Mouse (Mus musculus): ENCODE results near the gene Sema4c.

Sema4c gene

DNA sequence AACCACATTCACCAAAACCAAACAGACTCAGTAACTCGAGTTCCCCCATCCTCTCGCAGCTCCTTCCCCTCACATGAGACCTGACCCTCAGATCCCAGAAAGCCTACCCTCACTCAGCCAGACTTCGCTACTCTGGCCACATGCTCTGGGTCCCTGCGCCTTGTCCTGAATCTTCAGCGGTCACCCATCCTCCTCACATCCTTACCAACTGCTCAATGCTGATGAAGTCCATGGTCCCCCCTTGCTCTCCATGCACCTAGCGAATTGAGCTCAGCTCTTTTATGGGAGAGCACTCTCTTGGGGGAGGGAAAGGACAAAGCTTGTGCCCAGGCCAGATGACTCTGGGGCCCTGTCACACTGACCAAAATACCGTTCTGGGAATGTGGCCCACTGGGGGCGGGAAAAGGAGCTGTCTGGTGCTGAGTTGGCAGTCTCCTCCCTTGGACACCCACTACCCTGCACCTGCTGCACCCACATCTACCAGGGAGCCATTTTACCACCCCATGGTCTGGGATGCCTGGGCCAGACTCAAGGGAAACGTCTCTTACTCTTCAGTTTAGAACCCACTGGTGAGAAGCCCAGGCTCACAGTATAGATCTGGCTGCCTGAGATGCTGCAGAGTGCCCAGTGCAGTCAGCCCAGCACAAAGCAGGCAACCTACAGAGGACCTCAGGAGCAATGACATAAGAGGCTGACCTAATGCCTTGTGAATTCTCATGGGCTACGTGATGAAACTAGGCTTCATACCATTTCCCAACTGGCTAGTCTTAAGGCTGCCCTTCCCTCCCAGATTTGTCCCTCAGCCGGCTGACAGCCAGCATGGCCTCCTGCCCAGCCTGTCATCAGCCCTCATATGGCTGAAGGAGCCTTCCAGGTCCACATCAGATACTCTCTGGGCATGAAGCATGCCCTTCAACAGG is 22.4 kb downstream of the Sema4c start:
- DNase-seq (ENCODE audit: low read depth, low spot score), result no peak

- no peak for DNase-seq (ENCODE audit: low read depth, low spot score)
These were observed 23.5 kb downstream of the Sema4c start for GRCm38 (mm10) chr1:36534595-36535058.

DNA sequence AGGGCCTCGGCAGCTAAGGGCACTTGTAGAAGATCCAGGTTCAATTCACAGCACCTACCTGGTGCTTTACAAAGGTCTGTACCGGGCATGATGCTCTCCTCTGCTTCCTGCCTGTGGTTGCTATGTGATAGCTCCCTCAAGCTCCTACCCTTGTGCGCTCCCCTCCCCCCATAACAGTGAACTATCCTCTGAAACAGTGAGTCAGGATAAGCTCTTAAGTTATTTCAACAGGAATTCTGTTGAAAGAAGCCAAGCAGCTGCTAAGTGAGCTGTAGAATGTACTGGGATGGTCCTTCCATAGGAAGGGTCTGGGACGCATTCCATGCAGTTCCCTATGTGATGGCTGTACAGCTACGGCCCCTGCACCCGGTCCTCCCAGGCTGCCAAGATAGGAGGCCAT is 24.6 kb downstream of the Sema4c start:
- DNase-seq (ENCODE audit: low read depth, low spot score), result no peak

DNA sequence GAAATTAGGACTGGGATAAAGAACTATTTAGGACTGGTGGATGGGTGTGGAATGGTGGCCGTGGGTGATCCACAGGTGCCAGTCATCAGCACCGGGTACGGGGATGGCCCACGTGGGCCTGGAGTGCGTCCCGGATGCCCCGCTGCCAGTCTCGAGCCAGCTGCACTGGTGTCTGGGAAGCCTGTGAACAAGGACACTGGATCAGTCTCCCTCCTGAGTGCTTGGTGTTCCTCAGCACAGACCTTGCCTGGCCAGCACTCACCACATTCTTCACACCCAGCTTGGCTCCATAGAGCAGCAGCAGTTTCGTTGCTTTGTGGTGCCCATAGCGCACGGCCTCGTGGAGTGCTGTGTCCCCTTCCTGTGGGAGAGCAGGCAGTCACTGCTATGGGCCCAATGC is 26.7 kb downstream of the Sema4c start:
- DNase-seq (ENCODE audit: low read depth, low spot score), result no peak

DNA sequence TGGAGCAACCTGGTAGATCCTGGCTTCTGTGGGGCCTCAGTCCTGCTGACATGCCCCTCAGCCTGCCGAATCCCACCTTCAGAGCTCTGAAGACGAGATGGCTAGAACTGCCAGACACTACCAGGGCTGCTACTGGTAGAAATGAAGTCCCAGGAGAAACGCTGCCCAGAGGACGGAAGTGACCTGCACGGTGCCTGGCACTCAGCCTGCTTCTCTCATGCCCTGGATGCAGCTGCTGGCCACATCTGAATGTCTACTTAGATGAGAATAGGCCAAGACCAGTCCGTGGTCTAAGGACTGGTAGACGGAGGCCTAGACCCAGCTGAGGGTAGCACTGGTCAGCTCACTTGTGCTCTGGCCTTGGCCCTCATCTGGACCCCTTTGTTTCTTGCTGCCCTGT is 27.2 kb downstream of the Sema4c start:
- DNase-seq (ENCODE audit: low read depth, low spot score), result no peak

DNA sequence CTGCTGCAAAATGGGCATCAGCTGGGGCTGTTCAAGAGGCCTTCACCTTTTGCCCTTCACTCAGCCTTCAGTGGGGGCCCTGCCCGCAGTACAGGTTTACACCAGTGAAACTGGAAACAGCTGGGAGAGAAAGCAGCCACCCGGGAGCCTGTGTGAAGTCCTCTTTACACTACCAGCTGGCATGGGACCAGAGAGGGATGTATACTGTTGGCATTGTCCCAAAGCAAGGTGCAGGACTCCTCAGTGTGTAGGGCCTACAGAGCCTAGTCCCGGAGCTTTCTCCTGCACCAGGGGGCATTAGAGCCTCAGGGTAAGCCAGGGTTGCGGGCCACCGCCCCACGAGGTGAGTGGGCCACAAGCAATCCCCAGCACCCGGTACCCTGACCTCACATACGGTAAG is 27.7 kb downstream of the Sema4c start:
- no peak for DNase-seq (ENCODE audit: low read depth, low spot score)

GRCm38 (mm10) chr1:36529875-36530274 is 28.3 kb downstream of the Sema4c start:
- no peak for DNase-seq (ENCODE audit: low read depth, low spot score)

DNA sequence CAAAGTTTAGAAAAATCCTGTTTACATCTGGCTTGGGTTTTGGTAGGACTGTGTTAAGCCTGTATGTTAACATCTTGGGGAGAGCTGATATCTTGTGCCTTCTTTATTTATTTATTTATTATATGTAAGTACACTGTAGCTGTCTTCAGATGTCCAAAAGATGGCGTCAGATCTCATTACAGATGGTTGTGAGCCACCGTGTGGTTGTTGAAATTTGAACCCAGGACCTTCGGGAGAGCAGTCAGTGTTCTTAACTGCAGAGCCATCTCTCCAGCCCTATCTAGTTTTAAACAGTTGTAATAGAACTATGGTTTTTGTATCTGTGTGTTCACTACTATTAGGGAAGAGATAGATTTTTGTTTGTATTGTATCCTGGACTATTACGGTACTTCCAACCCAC is 28.9 kb downstream of the Sema4c start:
- no peak for DNase-seq (ENCODE audit: low read depth, low spot score)

DNA sequence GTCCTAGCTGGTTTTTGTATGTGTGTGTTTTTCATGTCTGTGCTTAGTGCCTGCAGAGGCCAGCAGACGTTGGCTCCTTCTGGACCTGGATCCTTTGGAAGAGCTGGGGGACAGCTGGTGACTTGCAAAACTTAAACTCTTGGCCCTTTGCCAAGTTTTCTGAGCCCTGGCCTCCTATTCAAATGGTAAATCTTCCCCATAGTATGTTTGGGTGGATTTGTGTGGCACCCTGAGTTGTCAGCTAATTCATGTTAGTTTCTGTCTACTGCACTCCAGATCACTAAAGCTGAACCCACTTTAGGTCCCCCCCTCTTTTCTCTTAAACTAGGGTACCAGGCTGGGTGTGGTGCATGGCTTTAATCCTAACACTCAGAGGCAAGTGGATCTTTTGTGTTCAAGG is 29.8 kb downstream of the Sema4c start:
- DNase-seq (ENCODE audit: low read depth, low spot score), result no peak

- DNase-seq (ENCODE audit: low read depth, low spot score), result no peak
These were observed 31.2 kb downstream of the Sema4c start for GRCm38 (mm10) chr1:36526903-36527302.

DNA sequence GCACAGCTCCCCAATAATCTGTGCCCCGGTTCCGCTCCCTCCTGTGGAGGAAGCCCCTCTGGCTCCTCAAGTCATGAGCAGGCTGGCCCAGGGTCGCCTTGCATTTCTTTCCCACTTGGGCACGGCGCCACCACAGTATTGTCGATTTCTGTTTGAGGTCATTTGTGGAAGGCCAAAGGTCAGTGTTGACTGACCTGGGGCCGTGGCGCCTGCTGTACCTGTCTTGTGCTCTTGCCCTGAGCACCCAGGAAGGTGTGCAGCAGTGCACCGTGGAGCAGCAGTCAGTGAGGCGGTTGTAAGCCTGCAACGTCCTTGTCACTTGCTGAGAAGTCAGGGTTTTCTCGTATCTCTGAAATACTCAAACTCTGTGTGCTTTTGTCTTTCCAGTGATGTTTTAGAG is 32.4 kb downstream of the Sema4c start:
- DNase-seq (ENCODE audit: low read depth, low spot score), result no peak

- DNase-seq (ENCODE audit: low read depth, low spot score), result no peak
These were observed 34.1 kb downstream of the Sema4c start for GRCm38 (mm10) chr1:36524058-36524457.

DNA sequence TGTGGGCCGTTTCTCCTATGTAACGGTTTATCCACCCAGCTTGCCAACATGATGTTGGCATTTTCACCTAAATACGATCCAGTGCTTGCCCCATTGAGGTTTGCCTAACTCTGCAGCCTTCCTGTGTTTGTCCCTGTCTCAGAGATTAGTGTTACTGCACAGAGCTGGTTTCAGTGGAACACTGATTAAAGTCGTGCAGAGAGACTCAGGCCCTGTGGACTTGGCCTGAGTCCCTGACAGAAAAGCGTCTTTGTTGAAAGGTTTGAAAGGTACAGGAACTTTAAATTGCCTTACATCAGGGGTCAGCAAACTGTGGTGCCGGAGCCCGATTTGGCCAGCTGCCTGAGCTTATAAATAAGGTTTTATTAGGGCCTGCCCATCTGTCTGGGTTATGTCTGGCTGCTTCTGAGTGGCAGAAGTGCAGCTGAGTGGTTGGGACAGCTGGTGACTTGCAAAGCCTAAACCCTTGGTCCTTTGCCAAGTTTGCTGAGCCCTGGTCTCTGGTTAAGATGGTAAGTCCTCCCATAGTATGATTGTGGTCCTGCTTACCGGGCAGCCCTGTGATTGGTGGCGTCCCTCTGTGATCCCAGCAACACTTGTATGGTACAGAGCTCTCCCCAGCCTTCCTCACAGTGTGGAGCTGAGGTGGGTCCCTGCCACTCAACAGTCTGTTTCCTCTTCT is 34.7 kb downstream of the Sema4c start:
- DNase-seq (ENCODE audit: low read depth, low spot score), result no peak

- no peak for DNase-seq (ENCODE audit: low read depth, low spot score)
These were observed 35.9 kb downstream of the Sema4c start for GRCm38 (mm10) chr1:36522210-36522609.

DNA sequence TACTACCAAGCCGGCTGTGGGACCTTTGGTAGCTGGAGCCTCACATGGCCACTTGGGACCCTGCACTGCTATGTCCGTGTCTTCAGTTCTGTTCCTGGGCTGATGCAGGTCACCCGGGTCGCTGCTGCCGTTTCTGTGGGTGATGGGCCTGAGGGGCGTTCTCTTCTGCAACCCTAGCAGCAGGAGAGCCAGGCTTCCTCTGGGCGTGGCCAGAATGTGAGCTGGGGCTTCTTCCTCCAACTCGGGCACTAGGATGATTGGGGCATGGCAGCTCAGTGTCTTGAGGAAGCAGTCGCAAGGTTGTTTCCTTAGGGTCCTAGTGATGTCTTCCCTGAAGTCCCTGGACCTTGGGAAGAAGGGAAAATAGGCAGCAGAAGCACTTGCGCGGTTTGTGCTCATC is 38.5 kb downstream of the Sema4c start:
- DNase-seq (ENCODE audit: low read depth, low spot score), result no peak

- DNase-seq (ENCODE audit: low read depth, low spot score), result no peak
These were observed 39.9 kb downstream of the Sema4c start for GRCm38 (mm10) chr1:36518259-36518658.

GRCm38 (mm10) chr1:36513718-36514117 is 44.4 kb downstream of the Sema4c start:
- DNase-seq (ENCODE audit: low read depth, low spot score), result no peak

DNA sequence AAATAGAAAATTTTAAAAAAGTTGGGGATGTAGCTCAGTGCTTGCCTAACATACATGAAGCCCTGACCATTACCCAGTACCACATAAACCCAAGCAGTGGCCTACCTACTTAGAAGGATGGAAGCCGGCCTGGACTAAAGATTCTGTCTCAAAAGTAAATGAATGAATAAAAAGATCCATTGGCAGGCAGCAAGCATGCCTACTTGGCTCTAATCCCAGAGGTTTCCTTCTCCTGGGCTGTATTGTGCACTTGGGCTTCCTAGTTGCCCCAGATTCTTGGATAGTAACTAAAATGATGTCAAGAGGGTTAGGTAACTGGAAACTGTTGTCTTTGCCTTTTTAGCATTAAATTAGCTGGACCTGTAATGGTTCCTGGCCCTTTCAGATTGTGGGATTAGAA is 44.8 kb downstream of the Sema4c start:
- DNase-seq (ENCODE audit: low read depth, low spot score), result no peak

- DNase-seq (ENCODE audit: low read depth, low spot score), result no peak
These were observed 45.2 kb downstream of the Sema4c start for GRCm38 (mm10) chr1:36512966-36513280.

GRCm38 (mm10) chr1:36512089-36512965 is 45.8 kb downstream of the Sema4c start:
- no peak for DNase-seq (ENCODE audit: low read depth, low spot score)

DNA sequence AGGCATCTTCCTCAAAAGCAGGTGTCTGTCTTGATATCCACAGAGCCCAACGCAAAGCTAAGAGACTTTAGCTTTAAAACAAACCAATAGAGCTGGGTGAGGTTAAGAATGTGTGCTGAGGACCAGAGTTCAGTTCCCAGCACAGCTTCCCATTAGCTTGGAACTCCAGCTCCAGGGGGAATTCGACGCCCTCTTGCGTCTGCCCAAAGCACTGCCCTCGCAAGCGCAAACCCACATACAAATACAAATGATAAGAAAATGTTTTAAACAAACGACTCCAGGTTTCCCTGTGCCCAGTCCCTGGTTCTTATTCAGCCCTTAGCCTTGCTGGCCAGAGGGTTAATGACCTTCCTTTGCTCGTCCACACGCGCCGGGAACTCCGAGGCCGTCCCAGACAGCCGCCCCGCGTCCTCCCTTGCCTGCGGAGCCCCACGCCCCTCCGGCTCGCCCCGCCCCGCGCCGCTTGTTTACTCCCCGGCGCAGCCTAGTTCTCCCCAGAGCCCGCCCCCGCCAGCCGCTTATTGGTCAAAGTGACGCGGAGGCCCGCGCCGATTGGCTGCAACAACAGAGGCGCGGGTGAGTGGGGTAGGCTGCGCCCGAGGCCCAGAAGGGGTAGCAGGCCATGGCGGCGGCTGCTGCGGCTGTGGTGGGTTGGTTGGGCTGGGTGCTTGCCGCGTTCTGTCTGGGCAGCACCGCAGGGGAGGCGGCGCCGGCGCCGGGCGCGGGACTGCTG is 46.7 kb downstream of the Sema4c start, which contains the start of gene Cnnm3:
Gene Cnnm3 (plus strand): TSS at position 579 of the 733 bp plus-strand sequence.
- peak; percentile 94 for DNase-seq (ENCODE audit: low read depth, low spot score)
